Mouse (Mus musculus): ENCODE results near the gene Cacna1d. TPM values are rescaled to one million over a fixed set of nuclear protein-coding genes. Genes with fewer than 3 reads are reported as not detected.

Cacna1d gene
- total and polyA plus RNA-seq, 3 experiments, result 0.04 to 0.30 (median 0.22) TPM

DNA sequence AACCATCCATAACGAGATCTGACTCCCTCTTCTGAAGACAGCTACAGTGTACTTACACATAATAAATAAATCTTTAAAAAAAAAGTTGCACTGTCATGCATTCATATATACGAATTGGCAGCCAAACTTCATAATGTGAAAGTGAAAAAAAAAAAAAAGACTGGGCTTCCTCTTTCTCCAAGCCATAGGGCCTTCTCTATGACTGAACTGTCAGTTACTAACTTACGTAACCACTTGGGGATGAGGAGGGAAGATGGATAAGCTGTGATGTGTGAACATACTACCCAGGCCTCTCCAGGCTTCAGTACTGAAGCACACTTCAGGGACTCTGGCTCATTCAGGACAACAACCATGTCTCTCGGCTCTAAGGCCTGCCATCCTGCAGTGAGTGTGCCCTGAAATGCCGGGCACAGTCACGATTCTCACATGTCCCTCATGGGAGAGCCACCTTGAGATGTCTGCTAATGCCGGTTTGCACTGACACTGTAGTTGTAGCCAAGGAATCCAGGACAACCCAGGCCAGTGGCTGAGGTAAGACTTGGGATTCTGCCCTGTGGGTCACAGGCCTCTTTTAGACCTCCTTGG, 447.8 kb downstream of the Cacna1d start:
- no peaks in the 10 kb centered on the region for H3K9me3 ChIP-seq (replicated peaks)
- no peak for DNase-seq (ENCODE audit: low spot score)
- no peaks in the 10 kb centered on the region for H3K36me3 ChIP-seq (replicated peaks)
- no peaks in the 10 kb centered on the region; the same call in 1 of the 2 replicates for H3K27me3 ChIP-seq (ENCODE audit: insufficient read depth, low read length)
- no peak for TF ChIP-seq GATA2 (IDR thresholded peaks at IDR 0.05; ENCODE audit: borderline replicate concordance, low read depth, low read length)
- no peak for TF ChIP-seq POLR2AphosphoS5 (IDR thresholded peaks at IDR 0.05; ENCODE audit: insufficient replicate concordance, low read depth, low read length)
- TF ChIP-seq TAL1 (conservative IDR thresholded peaks at IDR 0.05; ENCODE audit: low read depth, low read length), result no peak
- TF ChIP-seq GATA1 (IDR thresholded peaks at IDR 0.05; ENCODE audit: borderline replicate concordance, low read length), result no peak
- no peak for TF ChIP-seq CTCF (IDR thresholded peaks at IDR 0.05; ENCODE audit: low read depth, low read length)
- H3K4me1 ChIP-seq (ENCODE audit: insufficient read depth, low read depth, low read length), result no peaks in the 10 kb centered on the region
- ATAC-seq (ENCODE audit: extremely low read depth, insufficient number of reproducible peaks, low FRiP score, poor library complexity, severe bottlenecking), result no peak
- H3K4me3 ChIP-seq (ENCODE audit: low read depth, low read length), result no peak overlapping the region

DNA sequence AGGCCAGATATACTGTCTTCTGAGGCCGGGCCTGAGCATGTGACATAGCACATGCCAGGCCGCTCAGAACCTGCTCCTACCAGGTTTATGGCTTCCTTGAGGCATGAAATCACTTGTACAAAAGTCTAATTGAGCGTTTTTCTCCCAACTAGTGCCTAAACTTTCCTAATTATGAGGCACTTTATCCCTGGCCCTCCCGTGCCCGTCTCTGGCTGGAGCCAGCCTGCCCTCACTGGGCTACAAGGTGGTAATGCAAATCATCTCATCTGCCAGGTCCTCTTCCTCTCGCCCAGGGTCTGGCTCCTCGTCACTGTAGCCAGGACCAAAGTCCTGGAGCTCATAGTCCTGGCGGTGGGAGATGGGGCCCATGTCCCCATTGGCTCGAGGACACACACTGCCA, 449.4 kb downstream of the Cacna1d start:
- TF ChIP-seq TAL1 (conservative IDR thresholded peaks at IDR 0.05; ENCODE audit: low read depth, low read length) (no peak), POLR2AphosphoS5 (IDR thresholded peaks at IDR 0.05; ENCODE audit: insufficient replicate concordance, low read depth, low read length) (no peak), CTCF (IDR thresholded peaks at IDR 0.05; ENCODE audit: low read depth, low read length) (no peak), GATA1 (IDR thresholded peaks at IDR 0.05; ENCODE audit: borderline replicate concordance, low read length) (no peak), GATA2 (IDR thresholded peaks at IDR 0.05; ENCODE audit: borderline replicate concordance, low read depth, low read length) (no peak)
- H3K36me3 ChIP-seq (replicated peaks), result no peaks in the 10 kb centered on the region

DNA sequence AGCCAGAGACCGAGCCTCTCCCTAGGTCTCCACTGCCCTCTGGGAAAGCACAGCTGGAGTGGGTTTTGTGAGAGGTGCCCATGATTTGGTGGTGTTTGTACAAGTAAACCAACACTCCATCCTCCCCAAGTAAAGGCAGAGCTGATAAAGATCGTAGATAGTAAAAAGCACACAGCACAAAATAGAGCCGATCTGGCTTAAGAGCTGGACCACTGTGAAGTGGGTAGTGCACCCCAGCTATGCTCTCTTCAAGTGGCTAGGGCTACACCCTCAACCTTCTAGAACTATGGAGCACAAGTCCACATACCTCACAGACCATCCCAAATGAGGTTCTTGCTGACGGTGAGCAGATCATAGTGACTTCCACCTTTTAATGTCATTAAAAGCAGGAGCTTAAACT, 451.8 kb downstream of the Cacna1d start:
- TF ChIP-seq TAL1 (conservative IDR thresholded peaks at IDR 0.05; ENCODE audit: low read depth, low read length) (no peak), CTCF (IDR thresholded peaks at IDR 0.05; ENCODE audit: low read depth, low read length) (no peak), GATA2 (IDR thresholded peaks at IDR 0.05; ENCODE audit: borderline replicate concordance, low read depth, low read length) (no peak), GATA1 (IDR thresholded peaks at IDR 0.05; ENCODE audit: borderline replicate concordance, low read length) (no peak), POLR2AphosphoS5 (IDR thresholded peaks at IDR 0.05; ENCODE audit: insufficient replicate concordance, low read depth, low read length) (no peak)
- no peaks in the 10 kb centered on the region for H3K36me3 ChIP-seq (replicated peaks)
- no peak for DNase-seq (ENCODE audit: low spot score)
- no peak overlapping the region for H3K4me3 ChIP-seq (ENCODE audit: low read depth, low read length)
- ATAC-seq (ENCODE audit: extremely low read depth, insufficient number of reproducible peaks, low FRiP score, poor library complexity, severe bottlenecking), result no peak
- H3K9me3 ChIP-seq (replicated peaks), result no peaks in the 10 kb centered on the region
- no peaks in the 10 kb centered on the region; the same call in 1 of the 2 replicates for H3K27me3 ChIP-seq (ENCODE audit: insufficient read depth, low read length)
- no peaks in the 10 kb centered on the region for H3K4me1 ChIP-seq (ENCODE audit: insufficient read depth, low read depth, low read length)

More for the DNA sequence above, 449.4 kb downstream of the Cacna1d start:
- Histone ChIP-seq H3K9me3 (replicated peaks) (no peaks in the 10 kb centered on the region), H3K27me3 (ENCODE audit: insufficient read depth, low read length) (no peaks in the 10 kb centered on the region; the same call in 1 of the 2 replicates), H3K4me3 (ENCODE audit: low read depth, low read length) (no peak overlapping the region), H3K4me1 (ENCODE audit: insufficient read depth, low read depth, low read length) (no peaks in the 10 kb centered on the region)
- ATAC-seq (ENCODE audit: extremely low read depth, insufficient number of reproducible peaks, low FRiP score, poor library complexity, severe bottlenecking), result no peak
- no peak for DNase-seq (ENCODE audit: low spot score)

DNA sequence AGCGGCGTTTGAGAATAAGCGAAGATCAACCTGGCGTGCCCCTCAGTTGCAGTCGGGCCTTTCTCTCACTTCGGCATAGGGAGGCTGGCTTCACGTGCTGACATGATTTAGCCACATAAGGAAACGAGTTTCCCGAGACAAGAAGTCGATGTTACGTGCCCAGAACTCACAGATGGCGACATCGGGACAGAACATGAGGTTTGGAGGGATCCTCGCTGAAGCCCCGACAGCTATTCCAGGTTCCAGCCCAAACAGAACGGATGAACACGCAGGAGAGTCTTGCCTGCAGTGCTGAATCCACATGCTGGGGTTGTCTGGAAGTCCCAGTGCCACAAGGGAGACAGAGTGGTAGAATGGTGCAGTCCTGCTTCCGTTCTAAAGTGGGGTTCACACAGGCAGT, 452.8 kb downstream of the Cacna1d start:
- ATAC-seq (ENCODE audit: extremely low read depth, insufficient number of reproducible peaks, low FRiP score, poor library complexity, severe bottlenecking), result no peak

DNA sequence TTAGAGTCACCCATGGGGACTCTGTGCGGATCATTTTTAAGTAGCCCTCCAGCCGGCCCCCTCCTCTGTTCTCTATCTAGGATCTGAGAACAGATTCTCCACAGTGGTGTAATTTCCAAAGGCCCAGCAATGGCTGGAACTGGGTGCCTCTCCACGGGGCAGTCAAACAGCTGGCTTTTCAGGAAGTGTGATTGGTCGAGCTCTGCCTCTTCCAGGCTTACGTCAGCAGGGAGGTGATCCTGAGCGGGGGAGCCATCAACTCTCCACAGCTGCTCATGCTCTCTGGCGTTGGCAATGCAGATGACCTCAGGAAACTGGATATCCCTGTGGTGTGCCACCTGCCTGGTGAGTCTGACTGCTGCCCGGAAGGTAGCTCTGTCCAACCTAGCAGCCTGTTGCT, 457.9 kb downstream of the Cacna1d start:
- H3K27me3 ChIP-seq (ENCODE audit: insufficient read depth, low read length), result peaks cover 5% of the 10 kb centered on the region; the same call in 1 of the 2 replicates
- no peak overlapping the region for H3K4me3 ChIP-seq (ENCODE audit: low read depth, low read length)
- DNase-seq (ENCODE audit: low spot score) (no peak), ATAC-seq (ENCODE audit: extremely low read depth, insufficient number of reproducible peaks, low FRiP score, poor library complexity, severe bottlenecking) (no peak)
- no peaks in the 10 kb centered on the region for H3K4me1 ChIP-seq (ENCODE audit: insufficient read depth, low read depth, low read length)
- TF ChIP-seq TAL1 (conservative IDR thresholded peaks at IDR 0.05; ENCODE audit: low read depth, low read length) (no peak), POLR2AphosphoS5 (IDR thresholded peaks at IDR 0.05; ENCODE audit: insufficient replicate concordance, low read depth, low read length) (no peak), GATA2 (IDR thresholded peaks at IDR 0.05; ENCODE audit: borderline replicate concordance, low read depth, low read length) (no peak), GATA1 (IDR thresholded peaks at IDR 0.05; ENCODE audit: borderline replicate concordance, low read length) (no peak), CTCF (IDR thresholded peaks at IDR 0.05; ENCODE audit: low read depth, low read length) (no peak)
- no peaks in the 10 kb centered on the region for H3K9me3 ChIP-seq (replicated peaks)
- H3K36me3 ChIP-seq (replicated peaks), result no peaks in the 10 kb centered on the region

More for the DNA sequence above, 452.8 kb downstream of the Cacna1d start:
- H3K4me1 ChIP-seq (ENCODE audit: insufficient read depth, low read depth, low read length), result no peaks in the 10 kb centered on the region
- H3K36me3 ChIP-seq (replicated peaks), result no peaks in the 10 kb centered on the region
- no peaks in the 10 kb centered on the region; the same call in 1 of the 2 replicates for H3K27me3 ChIP-seq (ENCODE audit: insufficient read depth, low read length)
- no peak for DNase-seq (ENCODE audit: low spot score)
- no peak overlapping the region for H3K4me3 ChIP-seq (ENCODE audit: low read depth, low read length)
- no peaks in the 10 kb centered on the region for H3K9me3 ChIP-seq (replicated peaks)
- TF ChIP-seq TAL1 (conservative IDR thresholded peaks at IDR 0.05; ENCODE audit: low read depth, low read length) (no peak), POLR2AphosphoS5 (IDR thresholded peaks at IDR 0.05; ENCODE audit: insufficient replicate concordance, low read depth, low read length) (no peak), GATA1 (IDR thresholded peaks at IDR 0.05; ENCODE audit: borderline replicate concordance, low read length) (no peak), CTCF (IDR thresholded peaks at IDR 0.05; ENCODE audit: low read depth, low read length) (no peak), GATA2 (IDR thresholded peaks at IDR 0.05; ENCODE audit: borderline replicate concordance, low read depth, low read length) (no peak)

DNA sequence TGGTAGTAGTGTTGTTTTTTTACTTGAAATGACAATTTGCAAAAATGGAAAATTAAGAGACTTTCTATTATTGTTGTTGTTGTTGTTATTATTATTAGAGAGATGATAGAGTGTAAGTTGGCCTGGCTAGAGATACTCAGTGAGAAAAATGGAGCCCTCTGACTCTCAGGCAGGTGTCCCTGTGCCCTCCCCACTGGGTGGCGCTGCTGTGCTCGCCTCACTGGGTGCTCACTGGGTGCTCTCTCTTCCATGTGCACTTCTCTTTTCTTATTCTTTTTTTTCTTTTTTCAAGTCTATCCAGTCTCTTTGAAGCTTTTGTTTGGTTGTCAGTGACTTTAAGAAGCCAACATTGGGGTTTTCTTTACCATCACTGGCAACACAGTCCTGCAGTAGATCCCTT, 463.9 kb downstream of the Cacna1d start:
- Histone ChIP-seq H3K9me3 (replicated peaks) (no peaks in the 10 kb centered on the region), H3K4me1 (ENCODE audit: insufficient read depth, low read depth, low read length) (no peaks in the 10 kb centered on the region), H3K36me3 (replicated peaks) (no peaks in the 10 kb centered on the region), H3K4me3 (ENCODE audit: low read depth, low read length) (no peak overlapping the region), H3K27me3 (ENCODE audit: insufficient read depth, low read length) (no peaks in the 10 kb centered on the region)
- no peak for ATAC-seq (ENCODE audit: extremely low read depth, insufficient number of reproducible peaks, low FRiP score, poor library complexity, severe bottlenecking)
- DNase-seq (ENCODE audit: low spot score), result no peak
- TF ChIP-seq TAL1 (conservative IDR thresholded peaks at IDR 0.05; ENCODE audit: low read depth, low read length) (no peak), POLR2AphosphoS5 (IDR thresholded peaks at IDR 0.05; ENCODE audit: insufficient replicate concordance, low read depth, low read length) (no peak), CTCF (IDR thresholded peaks at IDR 0.05; ENCODE audit: low read depth, low read length) (no peak), GATA1 (IDR thresholded peaks at IDR 0.05; ENCODE audit: borderline replicate concordance, low read length) (no peak), GATA2 (IDR thresholded peaks at IDR 0.05; ENCODE audit: borderline replicate concordance, low read depth, low read length) (no peak)

All from G1E (cell line).